38 mouse cellular contexts compared by ENCODE assay signal in the genomic region with DNA sequence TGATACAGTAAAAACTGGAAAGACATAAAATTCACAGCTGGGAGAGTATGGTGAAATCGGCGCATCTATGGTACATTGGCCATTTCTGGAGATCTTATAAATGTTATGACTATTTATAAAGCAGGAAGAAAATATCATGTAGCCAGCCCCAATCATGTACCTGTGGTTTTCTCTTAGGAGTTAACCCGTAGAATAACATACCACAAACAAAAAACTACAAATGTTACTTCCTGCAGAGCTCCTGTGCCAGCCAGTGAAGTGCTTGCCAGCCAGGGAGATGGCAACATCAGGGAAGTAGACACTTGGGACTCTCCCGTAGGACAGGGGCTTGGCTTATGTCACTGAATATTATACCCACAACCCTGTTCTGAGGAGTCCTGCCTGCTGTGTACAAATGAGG. TPM values are rescaled to one million over a fixed set of nuclear protein-coding genes. Genes with fewer than 3 reads are reported as not detected.
"Had no signal": no experiment of that assay in that cellular context is flagged by ENCODE, and none has a peak within 500 bp of the region (broad histone marks: within the 10 kb centered on the region; RNA-seq: fewer than 3 reads in every experiment).

No protein-coding gene starts in this region.

- H3K27ac ChIP-seq: heart, embryonic 10.5 days; hindbrain, embryonic 10.5 days; hindbrain, embryonic 12.5 days; hindbrain, embryonic 14.5 days; intestine, embryonic 15.5 days; kidney, embryonic 15.5 days; kidney, postnatal 0 days; layer of hippocampus, adult 2 months; left cerebral cortex, adult 2 months; limb, embryonic 10.5 days; limb, embryonic 12.5 days; liver, embryonic 12.5 days; liver, embryonic 14.5 days had no signal

- H3K4me3 ChIP-seq: heart, embryonic 10.5 days; heart, embryonic 12.5 days; hindbrain, embryonic 10.5 days; hindbrain, embryonic 12.5 days; intestine, embryonic 15.5 days; kidney, embryonic 15.5 days; layer of hippocampus, adult 2 months; left cerebral cortex, adult 2 months; limb, embryonic 10.5 days; limb, embryonic 12.5 days; liver, embryonic 12.5 days had no signal

- ATAC-seq: hindbrain, embryonic 16.5 days; inflammation-experienced regulatory T-cells, adult 6 months; intestine, embryonic 15.5 days; intestine, postnatal 0 days; liver, embryonic 12.5 days had no signal

- H3K27me3 ChIP-seq: heart, embryonic 12.5 days; hindbrain, embryonic 12.5 days; intestine, embryonic 15.5 days; kidney, embryonic 15.5 days; limb, embryonic 12.5 days; liver, embryonic 12.5 days had no signal

- H3K36me3 ChIP-seq: heart, embryonic 10.5 days; heart, embryonic 12.5 days; hindbrain, embryonic 10.5 days; hindbrain, embryonic 12.5 days; intestine, embryonic 15.5 days; kidney, embryonic 15.5 days; limb, embryonic 10.5 days; limb, embryonic 12.5 days; liver, embryonic 12.5 days had no signal

- DNase-seq: gastrocnemius, postnatal 14 days; gastrocnemius, postnatal 36 days; heart, adult 18-20 months; heart, postnatal 10 days; heart, postnatal 36 days; kidney, adult 18-20 months; kidney, adult 9 months; kidney, postnatal 14 days; kidney, postnatal 4 days; liver had no signal

- H3K9me3 ChIP-seq: heart, embryonic 10.5 days; heart, embryonic 12.5 days; hindbrain, embryonic 10.5 days; hindbrain, embryonic 12.5 days; intestine, embryonic 15.5 days; kidney, embryonic 15.5 days; limb, embryonic 10.5 days; limb, embryonic 12.5 days; liver, embryonic 12.5 days had no signal

- H3K4me2 ChIP-seq: heart, embryonic 12.5 days; hindbrain, embryonic 12.5 days; hindbrain, embryonic 14.5 days; intestine, embryonic 15.5 days; kidney, embryonic 15.5 days; limb, embryonic 12.5 days; liver, embryonic 12.5 days had no signal

- H3K9ac ChIP-seq: heart, embryonic 12.5 days; hindbrain, embryonic 12.5 days; hindbrain, embryonic 14.5 days; intestine, embryonic 15.5 days; kidney, embryonic 15.5 days; limb, embryonic 12.5 days; liver, embryonic 12.5 days; liver, embryonic 14.5 days had no signal

RNA-seq across cellular contexts. Expression of gene Gm10974, which starts 14.6 kb away (rescaled TPM):
- total RNA-seq: gastrocnemius, adult 18-20 months; gastrocnemius, adult 8-10 months; gastrocnemius, postnatal 14 days; gastrocnemius, postnatal 36 days; heart, adult 18-20 months; heart, adult 8-10 months; heart, postnatal 10 days; heart, postnatal 36 days; layer of hippocampus, adult 2 months; layer of hippocampus, postnatal 10 days; layer of hippocampus, postnatal 25 days; left cerebral cortex, adult 2 months; left cerebral cortex, postnatal 14 days; left cerebral cortex, postnatal 36 days had no signal
- polyA plus RNA-seq: gonadal fat pad, adult 2 months; heart, embryonic 10.5 days; heart, embryonic 12.5 days; heart, embryonic 14.5 days; heart, embryonic 16.5 days; hindbrain, embryonic 10.5 days; hindbrain, embryonic 12.5 days; hindbrain, embryonic 14.5 days; hindbrain, embryonic 16.5 days; inflammation-experienced regulatory T-cells, adult 6 months; intestine, embryonic 15.5 days; intestine, postnatal 0 days; kidney, embryonic 15.5 days; kidney, postnatal 0 days; limb, embryonic 10.5 days; limb, embryonic 12.5 days; limb, embryonic 14.5 days; liver, embryonic 12.5 days; liver, embryonic 14.5 days had no signal
